12 mouse cellular contexts compared by ENCODE assay signal in genomic region chr4:97793931-97794330, GRCm38 (mm10). TPM values are rescaled to one million over a fixed set of nuclear protein-coding genes. Genes with fewer than 3 reads are reported as not detected.
"Had no signal": no experiment of that assay in that cellular context is flagged by ENCODE, and none has a peak within 500 bp of the region (broad histone marks: within the 10 kb centered on the region; RNA-seq: fewer than 3 reads in every experiment).

No protein-coding gene starts in this region.

- H3K9me3 ChIP-seq: limb, embryonic 15.5 days; liver, embryonic 13.5 days; midbrain, embryonic 15.5 days; neural tube, embryonic 12.5 days had no signal

- H3K4me2 ChIP-seq: limb, embryonic 15.5 days; liver, embryonic 13.5 days; midbrain, embryonic 15.5 days; neural tube, embryonic 12.5 days had no signal

- H3K36me3 ChIP-seq: liver, embryonic 13.5 days; midbrain, embryonic 15.5 days; neural tube, embryonic 12.5 days had no signal

- DNase-seq: kidney, postnatal 36 days; liver, embryonic 13.5 days; lung, adult 18-20 months; thymus, postnatal 4 days had no signal

- H3K4me3 ChIP-seq: limb, embryonic 15.5 days; liver, embryonic 13.5 days; midbrain, embryonic 15.5 days; neural tube, embryonic 12.5 days had no signal

- H3K4me1 ChIP-seq: liver, embryonic 13.5 days had no signal

- H3K9ac ChIP-seq: limb, embryonic 15.5 days; liver, embryonic 13.5 days; midbrain, embryonic 15.5 days; neural tube, embryonic 12.5 days had no signal

- H3K27me3 ChIP-seq: limb, embryonic 15.5 days; neural tube, embryonic 12.5 days had no signal

- H3K27ac ChIP-seq: kidney, postnatal 0 days; limb, embryonic 15.5 days; liver, embryonic 13.5 days; midbrain, embryonic 15.5 days; neural tube, embryonic 12.5 days; stomach, postnatal 0 days had no signal

- ATAC-seq: midbrain, embryonic 15.5 days had no signal

RNA-seq across cellular contexts. Expression of gene E130114P18Rik, which starts 16.1 kb away (rescaled TPM):
- total RNA-seq: megakaryocyte progenitor cell, adult 5-6 weeks; monocyte, adult 5-6 weeks; neutrophil, adult 5-6 weeks had no signal
